12 mouse cellular contexts compared by ENCODE assay signal in genomic region chr10:39163694-39164093, GRCm38 (mm10). TPM values are rescaled to one million over a fixed set of nuclear protein-coding genes. Genes with fewer than 3 reads are reported as not detected.
DNase-seq lines count a peak whose midpoint lies in the region; ATAC-seq and TF ChIP-seq lines count a peak whose summit lies in the region.
"Had no signal": no experiment of that assay in that cellular context is flagged by ENCODE, and none has a peak within 500 bp of the region (broad histone marks: within the 10 kb centered on the region; RNA-seq: fewer than 3 reads in every experiment).

TSS of gene Ccn6 (minus strand) at chr10:39163794.

- H3K4me3 ChIP-seq in kidney, embryonic 16.5 days (ENCODE audit: low read length) = peak within 1 kb of the TSS; percentile 14; the same call in 1 of the 2 replicates
- H3K4me3 ChIP-seq in embryonic facial prominence, embryonic 15.5 days (replicated peaks) = no peak within 1 kb of the TSS
- peak within 1 kb of the TSS; percentile 15; the same call in 1 of the 2 replicates for H3K4me3 ChIP-seq in limb, embryonic 10.5 days
- no peak within 1 kb of the TSS for H3K4me3 ChIP-seq in liver, postnatal 0 days (ENCODE audit: low read depth, low read length)
- H3K4me3 ChIP-seq: layer of hippocampus, adult 2 months; midbrain, embryonic 15.5 days had no signal

- 90% methylated on average over 10 of the region's 10 CpGs for WGBS in kidney, embryonic 16.5 days
- WGBS in embryonic facial prominence, embryonic 15.5 days = 85% methylated on average over 10 of the region's 10 CpGs
- WGBS in limb, embryonic 10.5 days = 92% methylated on average over 10 of the region's 10 CpGs
- 80% methylated on average over 10 of the region's 10 CpGs for WGBS in liver, postnatal 0 days (ENCODE audit: insufficient replicate concordance)

- H3K4me1 ChIP-seq in kidney, embryonic 16.5 days (ENCODE audit: insufficient read depth, low read length) = peaks cover 25% of the 10 kb centered on the region
- H3K4me1 ChIP-seq in embryonic facial prominence, embryonic 15.5 days = peaks cover 22% of the 10 kb centered on the region
- H3K4me1 ChIP-seq in limb, embryonic 10.5 days = peaks cover 42% of the 10 kb centered on the region
- H3K4me1 ChIP-seq in liver, postnatal 0 days (ENCODE audit: insufficient read depth) = peaks cover 7% of the 10 kb centered on the region; the same call in 1 of the 2 replicates

- ATAC-seq in kidney, embryonic 16.5 days (ENCODE audit: low FRiP score, low TSS enrichment) = no peak
- ATAC-seq in embryonic facial prominence, embryonic 15.5 days (ENCODE audit: insufficient number of reproducible peaks, low FRiP score, low TSS enrichment, low read depth) = no peak
- ATAC-seq in liver, postnatal 0 days = no peak
- no peak for ATAC-seq in cerebellum, adult (ENCODE audit: insufficient number of reproducible peaks, low FRiP score, low TSS enrichment)
- ATAC-seq: midbrain, embryonic 15.5 days had no signal

- no peaks in the 10 kb centered on the region for H3K27me3 ChIP-seq in kidney, embryonic 16.5 days (ENCODE audit: insufficient read depth, low read length)
- H3K27me3 ChIP-seq in embryonic facial prominence, embryonic 15.5 days = no peaks in the 10 kb centered on the region
- no peaks in the 10 kb centered on the region for H3K27me3 ChIP-seq in limb, embryonic 10.5 days (ENCODE audit: low read depth, poor library complexity, severe bottlenecking)
- H3K27me3 ChIP-seq in liver, postnatal 0 days (ENCODE audit: insufficient read depth, low read length) = 0 out of 2 replicates have a peak, but pooled peaks cover 3% of the 10 kb centered on the region
- H3K27me3 ChIP-seq: midbrain, embryonic 15.5 days had no signal

- H3K4me2 ChIP-seq in kidney, embryonic 16.5 days (replicated peaks; ENCODE audit: low read depth, low read length) = peak within 1 kb of the TSS; percentile 46
- peak within 1 kb of the TSS; percentile 34 for H3K4me2 ChIP-seq in embryonic facial prominence, embryonic 15.5 days (replicated peaks)
- H3K4me2 ChIP-seq in liver, postnatal 0 days (ENCODE audit: low read depth, low read length) = peak within 1 kb of the TSS; percentile 55
- H3K4me2 ChIP-seq: midbrain, embryonic 15.5 days had no signal

- TF ChIP-seq CTCF in liver, postnatal 0 days (IDR thresholded peaks at IDR 0.05; ENCODE audit: low read depth) = no peak

- DNase-seq in kidney, adult 8-10 months = no peak
- no peak for DNase-seq in limb, embryonic 10.5 days (ENCODE audit: low spot score)
- no peak for DNase-seq in liver, postnatal 0 days
- no peak for DNase-seq in cerebellum, postnatal 10 days
- DNase-seq in layer of hippocampus, adult 11-12 months (ENCODE audit: low spot score) = no peak
- DNase-seq: thymus, adult 2 months had no signal

- H3K36me3 ChIP-seq in kidney, embryonic 16.5 days (ENCODE audit: insufficient read depth, low read length) = no peaks in the 10 kb centered on the region
- no peaks in the 10 kb centered on the region for H3K36me3 ChIP-seq in embryonic facial prominence, embryonic 15.5 days
- no peaks in the 10 kb centered on the region for H3K36me3 ChIP-seq in limb, embryonic 10.5 days
- no peaks in the 10 kb centered on the region for H3K36me3 ChIP-seq in liver, postnatal 0 days (replicated peaks; ENCODE audit: insufficient read depth, low read length)
- H3K36me3 ChIP-seq: midbrain, embryonic 15.5 days had no signal

- H3K9ac ChIP-seq in kidney, embryonic 16.5 days (replicated peaks; ENCODE audit: low read length) = peak within 1 kb of the TSS; percentile 37; the same call in 1 of the 2 replicates
- no peak within 1 kb of the TSS for H3K9ac ChIP-seq in embryonic facial prominence, embryonic 15.5 days
- H3K9ac ChIP-seq in liver, postnatal 0 days (replicated peaks) = no peak within 1 kb of the TSS
- H3K9ac ChIP-seq: midbrain, embryonic 15.5 days had no signal

- peak within 1 kb of the TSS; percentile 73 for H3K27ac ChIP-seq in kidney, embryonic 16.5 days (ENCODE audit: low read length)
- H3K27ac ChIP-seq in embryonic facial prominence, embryonic 15.5 days (replicated peaks) = no peak within 1 kb of the TSS
- peak within 1 kb of the TSS; percentile 14 for H3K27ac ChIP-seq in limb, embryonic 10.5 days
- H3K27ac ChIP-seq in liver, postnatal 0 days (ENCODE audit: low read depth) = no peak within 1 kb of the TSS

- TF ChIP-seq EP300 in liver, postnatal 0 days (IDR thresholded peaks at IDR 0.05; ENCODE audit: low read depth) = no peak

- H3K9me3 ChIP-seq in kidney, embryonic 16.5 days (ENCODE audit: low read length) = no peaks in the 10 kb centered on the region
- H3K9me3 ChIP-seq in embryonic facial prominence, embryonic 15.5 days (replicated peaks) = no peaks in the 10 kb centered on the region
- H3K9me3 ChIP-seq in limb, embryonic 10.5 days (replicated peaks) = no peaks in the 10 kb centered on the region
- H3K9me3 ChIP-seq in liver, postnatal 0 days (ENCODE audit: low read length) = no peaks in the 10 kb centered on the region
- H3K9me3 ChIP-seq: midbrain, embryonic 15.5 days had no signal

RNA-seq across cellular contexts. Expression of gene Ccn6, which starts in this region (rescaled TPM):
- 0.36 and 0.46 TPM in 2 replicates for polyA plus RNA-seq in kidney, embryonic 16.5 days (2015; fragmentation: Nextera tagmentation; extraction: Ambion mirVana)
- polyA plus RNA-seq in embryonic facial prominence, embryonic 15.5 days (2015; fragmentation: Nextera tagmentation; extraction: Ambion mirVana) = 0.61 and 0.62 TPM in 2 replicates
- polyA plus RNA-seq in limb, embryonic 10.5 days (2016; fragmentation: Nextera tagmentation; extraction: Ambion mirVana) = 0.26 and 0.51 TPM in 2 replicates
- polyA plus RNA-seq in liver, postnatal 0 days (2015; fragmentation: Nextera tagmentation; extraction: Ambion mirVana) = not detected in 2 replicates
- polyA plus RNA-seq: embryonic facial prominence, embryonic 11.5 days; thymus, adult 2 months had no signal

Comparison
In these comparisons a context has a peak if more than half of its experiments do, and no peak if none do; other contexts are left out.
1. H3K27ac ChIP-seq: peak in kidney, embryonic 16.5 days (single experiment) and limb, embryonic 10.5 days (single experiment); none in embryonic facial prominence, embryonic 15.5 days (single experiment) and liver, postnatal 0 days (single experiment).
2. H3K4me3 ChIP-seq: peak in kidney, embryonic 16.5 days (single experiment) and limb, embryonic 10.5 days (single experiment); none in embryonic facial prominence, embryonic 15.5 days (single experiment) and liver, postnatal 0 days (single experiment).
3. Peak in every context shown above with its lines, with median percentiles within 50 percentile points of each other: H3K4me2 ChIP-seq.